Mouse (Mus musculus) cerebellum, postnatal 36 days (tissue): ENCODE results near the gene Dgki.
A peak's percentile ranks its signal among the peaks of the same experiment; 100 is the strongest.

Experiments
- DNase-seq, 2 experiments: peaks; one replicate each; pipeline ENCODE4 v3.0.0; 2021 to 2022; ENCODE audit warnings: mixed read lengths in 2 of 2

Dgki gene

DNA sequence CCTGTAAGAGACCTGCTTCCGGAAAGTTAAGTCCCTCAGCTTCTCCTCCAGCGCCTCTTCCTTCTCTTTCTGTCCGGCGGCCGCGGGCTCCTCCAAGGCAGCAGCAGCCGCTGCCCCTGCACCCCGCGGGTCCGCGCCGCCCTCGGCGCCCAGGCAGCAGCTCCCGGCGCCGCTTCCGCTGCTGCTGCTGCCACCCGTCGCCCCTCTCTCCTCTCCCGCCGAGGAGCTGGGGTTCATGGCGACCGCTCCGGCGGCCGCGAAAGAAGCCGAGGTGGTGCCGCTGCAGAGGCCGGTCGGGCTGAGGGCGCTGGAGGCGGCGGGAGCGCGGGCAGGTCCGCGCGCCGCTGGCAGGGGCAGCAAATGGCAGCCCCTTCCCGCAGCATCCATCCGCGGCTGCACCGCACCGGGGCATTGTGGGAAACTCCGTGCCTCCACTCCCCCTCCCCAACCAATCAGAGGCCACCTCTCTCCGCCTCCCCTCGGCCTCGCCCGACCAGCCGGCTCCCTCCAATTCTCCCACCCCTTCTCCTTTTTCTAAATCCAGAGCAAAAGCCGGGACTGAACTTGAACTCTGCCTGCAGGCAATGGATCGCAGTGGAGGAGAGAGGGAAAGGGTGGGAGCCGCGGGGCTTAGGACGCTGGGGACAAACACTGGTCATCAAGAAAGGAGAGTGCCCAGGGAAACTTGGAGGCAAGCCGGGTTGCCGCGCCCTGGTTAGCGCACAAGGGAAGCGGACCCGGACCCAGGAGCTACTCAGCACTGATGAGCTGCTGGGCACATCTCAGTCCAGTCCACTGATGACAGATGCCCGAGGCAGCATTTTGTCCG is at the start of gene Dgki:
Gene Dgki, minus strand, starts transcription at position 623 of the 829 bp plus-strand sequence.
- peak; percentile 79 to 81 for DNase-seq

GRCm38 (mm10) chr6:37347606-37348005 is 47.6 kb upstream of the Dgki start:
- DNase-seq, result no peak

- DNase-seq, result no peak
These were observed 38.1 kb upstream of the Dgki start for GRCm38 (mm10) chr6:37338055-37338454.

DNA sequence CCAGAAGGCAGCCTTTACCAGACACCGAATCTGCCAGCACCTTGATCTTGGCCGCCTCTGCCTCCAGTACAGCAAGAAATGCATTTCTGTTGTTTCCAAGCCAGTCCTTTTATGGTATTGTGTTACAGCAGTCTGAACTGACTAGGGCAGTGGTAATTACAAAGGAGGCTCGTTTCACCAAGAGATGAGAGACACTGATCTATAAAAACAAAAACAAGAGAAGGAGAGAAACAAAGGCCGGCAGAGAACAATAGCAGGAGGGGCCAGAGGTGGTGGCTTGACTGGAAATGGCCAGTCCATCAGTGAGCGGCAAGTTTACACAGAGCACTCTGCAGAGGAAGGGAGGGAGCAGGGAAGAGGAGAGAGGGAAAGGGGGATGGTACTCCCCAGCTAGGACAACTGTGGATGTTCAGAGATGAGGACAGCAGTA is 36.9 kb upstream of the Dgki start:
- DNase-seq, result no peak

DNA sequence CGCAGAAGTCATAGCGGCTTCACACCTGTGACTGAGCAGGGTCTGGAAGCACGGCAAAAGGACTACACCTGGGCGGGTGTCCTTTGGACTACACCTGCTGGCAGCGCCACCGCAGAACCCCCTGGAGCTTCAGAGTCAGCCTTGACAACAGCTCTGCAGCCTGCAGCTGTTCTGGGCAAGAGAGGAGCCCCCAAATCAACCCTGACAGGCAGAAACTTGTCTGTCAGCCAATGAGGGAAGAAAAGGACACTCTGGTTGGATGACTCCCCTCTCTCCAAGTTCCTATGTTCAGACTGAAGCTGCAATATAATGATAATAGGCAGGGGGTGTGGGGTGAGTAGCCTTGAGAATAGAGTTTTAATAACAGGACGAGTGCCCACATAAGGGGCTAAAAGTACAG is 36.4 kb upstream of the Dgki start:
- DNase-seq, result no peak

DNA sequence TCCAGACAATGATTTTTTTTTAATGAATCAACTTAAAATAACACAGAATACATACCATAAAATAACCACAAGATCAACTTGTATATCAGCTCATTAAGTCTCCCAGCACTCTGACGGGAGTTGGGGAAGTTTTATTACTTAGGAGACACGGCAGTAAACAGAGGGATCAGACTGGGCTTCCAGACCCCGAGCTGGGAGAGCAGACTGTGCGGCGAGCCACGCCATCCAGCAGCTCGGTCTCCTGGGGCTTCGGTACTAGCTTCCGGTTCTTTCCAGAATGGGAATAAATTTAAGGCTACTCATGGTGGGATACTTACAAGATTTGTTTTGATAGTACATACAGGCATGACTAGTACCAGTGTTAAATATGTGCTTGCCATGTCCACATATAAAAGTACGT is 32.9 kb upstream of the Dgki start:
- DNase-seq, result no peak

DNA sequence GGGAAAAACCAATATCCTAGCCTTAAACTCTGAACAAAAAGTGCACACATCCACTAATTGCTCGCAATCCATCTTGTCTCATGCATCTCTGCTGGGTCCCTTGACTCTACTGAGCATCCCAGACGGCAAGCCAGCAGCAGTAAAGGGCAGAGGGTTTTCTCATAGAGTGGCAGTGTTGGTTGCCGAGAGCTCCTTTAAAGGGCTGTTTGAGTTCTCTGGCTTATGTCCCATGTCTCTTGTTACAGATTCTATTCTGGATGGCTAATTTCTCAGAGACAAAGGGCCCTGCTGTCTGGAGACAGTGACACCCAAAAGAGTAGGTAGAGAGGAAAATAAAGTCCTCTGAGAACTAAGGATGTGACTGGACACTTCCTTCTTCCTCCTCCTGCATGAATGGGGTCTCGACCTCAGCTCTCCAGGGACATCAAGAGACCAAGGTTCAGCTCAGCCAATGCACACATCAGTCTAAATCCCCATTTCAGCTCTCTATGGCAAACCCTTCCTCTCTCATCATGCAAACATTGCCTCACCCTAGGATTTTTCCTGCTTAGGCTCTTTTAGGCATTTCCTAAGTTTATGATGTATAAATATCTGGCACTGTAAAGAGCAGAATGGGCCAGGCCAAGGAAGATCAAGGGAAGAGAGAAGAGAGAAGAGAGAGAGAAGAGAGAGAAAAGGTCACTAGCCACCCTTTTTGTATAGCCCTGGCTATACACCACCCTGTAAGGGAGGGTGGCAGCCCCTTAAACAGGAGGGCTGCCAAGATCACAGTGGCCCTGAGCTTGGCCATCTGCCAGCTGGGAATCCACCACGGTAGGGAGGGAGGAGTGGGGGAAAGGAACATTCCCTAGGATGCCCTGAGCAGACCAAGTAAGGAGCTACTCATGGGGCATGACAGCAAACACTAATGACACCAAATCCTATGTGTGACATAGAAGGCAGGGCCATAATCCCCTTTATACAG is 30.2 kb upstream of the Dgki start:
- no peak for DNase-seq

DNA sequence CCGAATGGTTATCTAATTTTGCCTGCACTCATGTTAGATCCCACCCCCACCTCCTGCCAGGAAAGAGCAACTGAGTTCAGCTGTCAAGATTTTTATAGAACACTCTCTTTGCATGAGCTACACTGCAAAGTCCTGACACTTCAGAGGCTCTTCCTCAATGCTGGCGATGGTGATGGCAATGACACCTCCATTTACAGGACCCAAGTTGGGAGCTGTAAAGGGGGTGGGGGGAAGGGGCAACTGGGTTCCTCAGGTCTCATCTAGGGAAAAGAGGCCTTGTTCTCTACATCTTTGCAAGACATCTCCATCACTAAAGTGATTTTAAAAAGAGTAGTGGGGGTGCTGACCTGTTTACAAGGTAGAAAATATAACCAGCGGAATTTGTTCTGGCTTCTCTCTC is 29.4 kb upstream of the Dgki start:
- no peak for DNase-seq

DNA sequence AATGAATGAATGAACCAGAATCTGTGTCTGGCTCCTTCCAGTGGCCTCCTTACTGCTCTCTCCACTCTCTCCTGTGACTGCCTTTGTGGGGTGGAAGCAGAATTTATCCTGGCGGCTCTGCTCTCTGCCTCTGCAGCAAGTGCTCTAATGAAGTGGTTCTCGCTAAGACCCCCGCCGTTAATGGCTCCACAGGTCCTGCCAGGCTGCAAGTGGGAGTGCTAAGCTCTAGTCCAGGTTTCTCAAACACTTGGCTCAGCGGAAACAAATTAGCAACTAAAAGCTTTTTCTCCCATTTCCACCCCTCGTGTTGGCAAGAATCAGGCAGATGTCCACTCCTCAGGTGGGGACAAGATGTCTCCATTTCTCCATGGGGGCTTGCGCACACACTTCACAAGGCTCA is 28.7 kb upstream of the Dgki start:
- DNase-seq, result no peak

- no peak for DNase-seq
These were observed 27.5 kb upstream of the Dgki start for GRCm38 (mm10) chr6:37327519-37327918.

- no peak for DNase-seq
These were observed 26.6 kb upstream of the Dgki start for GRCm38 (mm10) chr6:37326603-37326955.

- DNase-seq, result peak in 1 of 2 experiments; percentile 28
These were observed 26.1 kb upstream of the Dgki start for GRCm38 (mm10) chr6:37325906-37326602.

GRCm38 (mm10) chr6:37325076-37325475 is 25.1 kb upstream of the Dgki start:
- DNase-seq, result no peak

GRCm38 (mm10) chr6:37322641-37323040 is 22.7 kb upstream of the Dgki start:
- DNase-seq, result no peak

DNA sequence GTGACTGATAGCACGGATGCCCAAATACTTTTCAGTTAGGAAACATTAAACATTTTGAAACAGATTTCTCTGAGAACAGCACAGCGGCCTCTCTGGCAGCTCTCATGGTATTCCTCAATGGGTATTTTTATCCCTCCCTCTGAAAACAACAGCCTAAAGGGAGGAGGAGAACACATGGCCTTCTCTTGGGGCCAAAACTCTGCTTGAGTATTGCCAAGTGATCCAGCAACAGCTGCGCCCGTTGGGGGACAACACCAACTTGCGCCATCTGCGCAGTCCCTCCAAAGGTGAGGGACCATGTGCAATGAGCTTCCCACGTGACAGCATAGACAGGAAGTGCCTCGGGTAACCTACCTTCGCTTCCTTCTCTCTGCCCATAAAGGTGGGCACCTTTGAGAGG is 22.1 kb upstream of the Dgki start:
- DNase-seq, result no peak

- DNase-seq, result no peak
These were observed 17.9 kb upstream of the Dgki start for GRCm38 (mm10) chr6:37317904-37318303.

DNA sequence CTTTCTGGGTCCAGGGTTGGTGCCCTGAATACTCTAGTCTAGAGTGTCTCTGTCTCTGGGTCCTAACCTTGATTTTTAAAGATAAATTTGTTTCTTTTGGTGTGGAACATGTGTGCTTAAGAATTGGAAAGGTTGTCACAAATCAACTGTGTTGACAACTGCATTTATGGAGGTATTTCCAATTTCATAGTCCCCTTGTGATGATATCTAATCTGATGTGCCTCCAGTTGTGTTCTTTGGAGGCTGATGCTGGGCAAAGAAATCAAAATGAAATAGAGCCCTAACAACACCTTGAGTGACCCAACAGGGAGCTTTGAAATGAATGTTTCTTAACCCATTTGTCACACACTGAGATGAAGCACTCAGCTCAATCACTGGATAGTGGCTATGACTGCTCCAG is 15.5 kb upstream of the Dgki start:
- DNase-seq, result no peak

DNA sequence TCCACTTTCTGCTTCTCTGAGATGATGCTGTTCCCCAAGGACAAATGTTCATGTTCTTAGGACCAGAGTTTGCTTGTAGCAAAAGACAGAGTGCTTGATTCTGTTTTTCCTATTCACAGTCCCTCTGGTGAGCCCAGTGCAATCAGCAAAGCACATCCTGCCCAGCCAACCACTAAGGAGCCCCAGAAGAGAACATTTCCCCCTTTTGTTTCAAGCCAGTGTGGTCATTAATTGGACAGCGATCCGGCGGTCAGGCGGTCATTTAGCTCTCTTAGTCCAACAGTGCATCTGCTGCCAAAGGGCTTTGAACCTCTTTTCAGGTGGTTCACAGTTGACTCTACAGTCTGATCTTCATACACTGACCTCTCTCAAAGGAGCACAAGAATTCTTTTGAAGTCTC is 10.6 kb upstream of the Dgki start:
- no peak for DNase-seq

GRCm38 (mm10) chr6:37306616-37307015 is 6.6 kb upstream of the Dgki start:
- DNase-seq, result no peak

DNA sequence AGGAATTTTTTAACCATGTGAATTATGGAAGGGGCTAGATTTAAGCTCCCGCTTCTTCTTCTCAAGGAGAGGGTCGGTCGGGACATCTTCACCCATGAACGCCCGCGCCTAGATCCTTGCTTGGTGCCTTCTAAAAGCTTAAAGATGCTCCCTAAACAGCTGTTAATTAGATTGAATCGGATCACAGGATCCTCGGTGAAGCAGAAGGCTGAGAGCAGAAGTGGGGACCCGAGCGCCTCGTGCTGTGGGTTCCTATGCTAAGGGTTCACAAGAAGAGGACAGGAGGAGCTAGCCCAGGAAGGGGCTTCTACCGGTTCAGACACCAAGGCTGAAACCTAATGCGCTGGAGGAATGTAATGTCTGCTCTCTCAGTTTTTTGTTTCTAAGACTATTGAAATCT is 508 bp upstream of the Dgki start:
- no peak for DNase-seq

- peak; percentile 9 to 29 for DNase-seq
These were observed 1.0 kb downstream of the Dgki start for GRCm38 (mm10) chr6:37298982-37299381.

GRCm38 (mm10) chr6:37297744-37298482 is 2.1 kb downstream of the Dgki start:
- DNase-seq, result peak in 1 of 2 experiments; percentile 29
